Mouse (Mus musculus): Measurements from ENCODE around the gene Pla2g4d. TPM values are rescaled to one million over a fixed set of nuclear protein-coding genes. Genes with fewer than 3 reads are reported as not detected.
A peak's percentile ranks its signal among the peaks of the same experiment; 100 is the strongest.

Gene Pla2g4d
- polyA plus RNA-seq, 1 experiment from 2014 or later = 0.06 TPM

DNA sequence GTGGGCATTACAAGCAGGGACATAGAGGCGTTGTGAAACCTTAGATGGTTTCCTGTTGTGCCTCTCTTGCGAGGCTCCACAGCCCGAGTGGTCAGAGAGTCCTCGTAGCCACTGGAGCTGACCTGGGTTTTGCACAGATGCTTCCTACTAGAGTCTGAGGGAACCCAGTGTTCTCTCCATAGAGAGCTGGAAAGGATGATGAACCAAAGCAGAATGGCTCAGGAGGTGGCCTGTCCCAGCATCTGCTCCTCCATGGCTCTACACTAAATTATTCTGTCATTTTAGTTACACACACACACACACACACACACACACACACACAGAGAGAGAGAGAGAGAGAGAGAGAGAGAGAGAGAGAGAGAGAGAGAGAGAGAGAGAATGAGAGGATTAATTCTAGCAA is 3.4 kb downstream of the Pla2g4d start:
- H3K4me3 ChIP-seq = no peak overlapping the region
- no peaks in the 10 kb centered on the region for H3K4me1 ChIP-seq (replicated peaks)
- no peaks in the 10 kb centered on the region for H3K36me3 ChIP-seq
- no peak overlapping the region for H3K27ac ChIP-seq (replicated peaks)
- H3K27me3 ChIP-seq = no peaks in the 10 kb centered on the region
- no peak overlapping the region for H3K9ac ChIP-seq
- H3K4me2 ChIP-seq = no peak overlapping the region
- no peak for ATAC-seq (ENCODE audit: low read depth)
- no peaks in the 10 kb centered on the region for H3K9me3 ChIP-seq
- WGBS = 72% methylated on average over 4 of the region's 4 CpGs

DNA sequence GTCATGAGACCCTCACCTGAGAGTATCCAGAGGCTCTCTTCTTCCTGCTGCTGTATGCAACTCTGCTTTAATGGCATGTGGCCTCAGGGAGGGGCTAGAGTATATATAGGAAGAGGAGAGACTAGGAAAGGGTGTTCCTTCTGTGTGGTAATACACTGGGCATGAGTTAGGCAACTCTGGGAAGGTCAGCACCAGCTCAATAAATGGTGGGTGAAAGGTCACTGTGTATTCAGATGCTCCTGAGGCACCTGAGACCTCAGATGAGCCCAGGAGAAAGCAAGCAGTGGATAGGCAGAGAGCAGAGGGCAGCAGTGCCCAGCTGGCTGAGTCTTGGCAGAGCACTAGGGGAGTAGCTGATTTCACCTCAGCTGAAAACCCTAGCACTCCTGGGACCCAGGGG is 4.3 kb downstream of the Pla2g4d start:
- no peak overlapping the region for H3K9ac ChIP-seq
- no peaks in the 10 kb centered on the region for H3K4me1 ChIP-seq (replicated peaks)
- no peak for ATAC-seq (ENCODE audit: low read depth)
- no peak overlapping the region for H3K27ac ChIP-seq (replicated peaks)
- no peaks in the 10 kb centered on the region for H3K27me3 ChIP-seq
- no peaks in the 10 kb centered on the region for H3K36me3 ChIP-seq
- H3K4me2 ChIP-seq = no peak overlapping the region
- no peak overlapping the region for H3K4me3 ChIP-seq
- H3K9me3 ChIP-seq = no peaks in the 10 kb centered on the region

DNA sequence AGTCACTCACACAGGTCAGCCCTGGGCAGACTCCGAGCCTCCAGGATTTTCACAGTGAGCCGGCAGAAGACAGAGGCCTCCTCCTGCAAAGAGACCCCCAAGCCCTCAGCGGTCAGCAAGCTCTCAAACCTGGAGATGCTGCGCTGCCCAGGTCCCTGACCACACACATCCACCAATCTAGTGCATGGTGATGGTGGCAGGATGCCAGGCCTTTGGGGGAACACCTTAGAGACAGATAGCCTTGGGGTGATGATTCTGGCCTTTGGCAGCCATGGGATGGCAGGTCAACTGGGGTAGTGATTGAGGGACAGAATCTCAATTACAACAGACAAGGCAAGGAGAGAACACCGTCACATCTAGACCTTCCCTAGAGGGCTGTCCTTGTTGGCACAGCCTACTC is 4.9 kb downstream of the Pla2g4d start:
- Histone ChIP-seq H3K4me3 (no peak overlapping the region), H3K27me3 (no peaks in the 10 kb centered on the region), H3K36me3 (no peaks in the 10 kb centered on the region), H3K9ac (no peak overlapping the region), H3K27ac (replicated peaks) (no peak overlapping the region), H3K4me1 (replicated peaks) (no peaks in the 10 kb centered on the region), H3K4me2 (no peak overlapping the region), H3K9me3 (no peaks in the 10 kb centered on the region)
- WGBS = 84% methylated on average over 5 of the region's 5 CpGs
- ATAC-seq (ENCODE audit: low read depth) = no peak

DNA sequence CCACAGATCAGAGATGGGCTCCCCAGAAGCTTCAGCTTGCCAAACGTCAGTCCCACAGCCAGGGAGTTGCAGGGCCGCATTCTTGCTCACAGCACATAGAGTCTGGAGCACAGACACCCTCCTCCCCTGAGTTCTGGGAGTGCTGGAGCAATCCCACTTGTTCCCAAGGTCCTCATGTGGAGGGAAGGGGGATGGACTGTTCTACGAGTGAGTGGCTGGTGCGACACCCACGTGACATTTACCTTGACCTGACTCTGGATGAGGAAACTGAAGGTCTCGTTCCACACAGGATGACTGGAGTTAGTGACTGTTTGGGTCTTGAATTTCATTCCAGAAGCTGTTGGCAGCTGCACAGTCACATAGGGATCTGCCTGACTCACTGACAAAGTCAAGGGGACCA is 5.4 kb downstream of the Pla2g4d start:
- no peak overlapping the region for H3K27ac ChIP-seq (replicated peaks)
- H3K9me3 ChIP-seq = no peaks in the 10 kb centered on the region
- 65% methylated on average over 6 of the region's 6 CpGs for WGBS
- H3K9ac ChIP-seq = no peak overlapping the region
- H3K4me1 ChIP-seq (replicated peaks) = no peaks in the 10 kb centered on the region
- no peak overlapping the region for H3K4me2 ChIP-seq
- ATAC-seq (ENCODE audit: low read depth) = no peak
- H3K27me3 ChIP-seq = no peaks in the 10 kb centered on the region
- H3K36me3 ChIP-seq = no peaks in the 10 kb centered on the region
- no peak overlapping the region for H3K4me3 ChIP-seq

DNA sequence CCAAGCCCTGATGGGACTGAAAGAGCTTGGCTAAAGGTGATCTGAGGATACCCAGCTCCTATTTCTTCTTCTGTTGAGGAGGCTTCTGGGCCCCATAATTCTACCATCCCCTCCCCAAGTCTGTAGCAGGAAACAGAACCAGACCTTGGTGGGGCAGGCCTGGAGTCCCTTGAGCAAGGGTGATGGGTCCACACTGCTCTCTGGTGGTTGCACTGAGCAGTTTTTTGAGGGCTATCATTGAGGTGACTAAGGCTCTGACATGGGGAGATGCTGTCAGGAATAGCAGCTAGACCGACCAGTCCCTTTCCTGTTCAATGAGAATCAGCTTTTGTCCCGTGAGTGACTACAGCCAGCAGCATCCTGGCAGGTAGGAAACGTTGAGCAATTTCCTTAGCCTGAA is 7.8 kb downstream of the Pla2g4d start:
- H3K4me1 ChIP-seq (replicated peaks) = no peaks in the 10 kb centered on the region
- H3K36me3 ChIP-seq = no peaks in the 10 kb centered on the region
- no peak overlapping the region for H3K9ac ChIP-seq
- H3K27me3 ChIP-seq = no peaks in the 10 kb centered on the region
- no peak overlapping the region for H3K4me3 ChIP-seq
- H3K27ac ChIP-seq (replicated peaks) = no peak overlapping the region
- WGBS = 52% methylated on average over 3 of the region's 3 CpGs
- no peak overlapping the region for H3K4me2 ChIP-seq
- no peak for ATAC-seq (ENCODE audit: low read depth)
- H3K9me3 ChIP-seq = no peaks in the 10 kb centered on the region

DNA sequence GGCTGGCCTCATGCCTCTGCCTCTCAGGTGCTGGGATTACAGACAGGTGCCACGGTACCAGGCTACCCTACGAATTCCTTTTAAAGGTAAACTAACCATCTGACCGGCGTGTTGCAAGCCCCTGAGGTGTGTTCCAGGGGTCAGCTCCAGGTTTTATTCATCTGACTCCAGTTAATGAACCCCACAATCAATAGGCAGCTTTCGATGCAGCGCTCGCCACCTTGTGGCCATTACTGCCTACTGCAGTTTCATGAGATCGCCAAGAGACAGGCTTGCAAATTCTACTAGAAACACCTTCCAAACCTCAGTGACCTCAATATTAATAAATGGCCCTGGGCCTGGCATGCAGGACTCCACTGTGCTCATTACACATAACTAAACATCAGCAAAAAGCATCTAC is 9.0 kb downstream of the Pla2g4d start:
- Histone ChIP-seq H3K27ac (replicated peaks) (no peak overlapping the region), H3K36me3 (no peaks in the 10 kb centered on the region), H3K9ac (no peak overlapping the region), H3K9me3 (no peaks in the 10 kb centered on the region), H3K4me3 (no peak overlapping the region), H3K27me3 (no peaks in the 10 kb centered on the region), H3K4me1 (replicated peaks) (no peaks in the 10 kb centered on the region), H3K4me2 (no peak overlapping the region)
- 17% methylated on average over 8 of the region's 8 CpGs for WGBS
- no peak for ATAC-seq (ENCODE audit: low read depth)

DNA sequence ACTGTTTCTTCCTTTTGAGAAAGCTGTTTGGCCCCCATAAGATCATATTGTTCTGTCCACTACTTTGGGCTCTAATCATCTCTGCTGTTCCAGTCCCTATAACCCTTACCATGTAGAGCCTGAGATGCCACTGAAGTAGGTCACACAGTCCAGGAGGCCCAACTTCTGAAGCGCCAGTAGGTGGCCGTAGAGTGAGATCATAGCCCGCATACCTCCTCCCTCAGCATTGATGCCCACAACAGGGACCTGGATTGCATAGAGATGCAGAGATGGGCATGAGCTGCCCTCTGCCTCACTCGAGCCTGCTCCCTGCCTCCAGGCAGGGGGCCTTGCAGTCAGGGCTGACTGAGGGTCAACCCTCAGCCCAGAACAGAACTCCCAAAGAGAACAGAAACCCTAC is 12.0 kb downstream of the Pla2g4d start:
- no peak for ATAC-seq (ENCODE audit: low read depth)
- H3K9me3 ChIP-seq = no peaks in the 10 kb centered on the region
- no peaks in the 10 kb centered on the region for H3K27me3 ChIP-seq
- no peak overlapping the region for H3K27ac ChIP-seq (replicated peaks)
- H3K4me2 ChIP-seq = no peak overlapping the region
- 76% methylated on average over 4 of the region's 4 CpGs for WGBS
- no peaks in the 10 kb centered on the region for H3K36me3 ChIP-seq
- H3K4me3 ChIP-seq = no peak overlapping the region
- no peak overlapping the region for H3K9ac ChIP-seq
- H3K4me1 ChIP-seq (replicated peaks) = no peaks in the 10 kb centered on the region

DNA sequence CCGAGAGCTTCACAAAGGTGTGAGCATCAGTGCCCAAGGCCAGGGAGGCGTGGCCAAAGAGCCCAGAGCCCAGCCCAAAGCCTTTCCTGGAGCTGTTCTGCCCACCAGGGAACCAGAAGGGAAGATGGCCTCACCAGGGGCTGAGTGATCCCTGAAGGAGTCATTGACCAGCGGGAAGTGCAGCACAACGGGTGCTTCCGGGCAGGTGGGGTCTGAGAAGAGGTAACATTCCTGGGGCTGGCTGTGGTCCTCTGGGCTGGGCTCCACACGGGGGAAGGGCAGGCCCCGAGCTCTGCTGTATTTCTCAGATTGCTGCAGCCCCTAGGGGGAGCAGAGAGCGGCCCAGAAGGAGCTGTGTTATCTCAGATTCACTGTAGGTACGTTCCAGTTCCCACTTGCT is 20.4 kb downstream of the Pla2g4d start:
- H3K9me3 ChIP-seq = no peaks in the 10 kb centered on the region
- H3K4me3 ChIP-seq = no peak overlapping the region
- peak overlapping the region; percentile 25; the same call in 1 of the 2 replicates for H3K4me2 ChIP-seq
- no peaks in the 10 kb centered on the region for H3K27me3 ChIP-seq
- no peak overlapping the region for H3K27ac ChIP-seq (replicated peaks)
- H3K36me3 ChIP-seq = no peaks in the 10 kb centered on the region
- H3K9ac ChIP-seq = 0 out of 2 replicates have a peak overlapping the region, but pooled peaks have one; percentile 13
- WGBS = 4% methylated on average over 9 of the region's 9 CpGs
- H3K4me1 ChIP-seq (replicated peaks) = 0 out of 2 replicates have a peak, but pooled peaks cover 3% of the 10 kb centered on the region
- no peak for ATAC-seq (ENCODE audit: low read depth)

DNA sequence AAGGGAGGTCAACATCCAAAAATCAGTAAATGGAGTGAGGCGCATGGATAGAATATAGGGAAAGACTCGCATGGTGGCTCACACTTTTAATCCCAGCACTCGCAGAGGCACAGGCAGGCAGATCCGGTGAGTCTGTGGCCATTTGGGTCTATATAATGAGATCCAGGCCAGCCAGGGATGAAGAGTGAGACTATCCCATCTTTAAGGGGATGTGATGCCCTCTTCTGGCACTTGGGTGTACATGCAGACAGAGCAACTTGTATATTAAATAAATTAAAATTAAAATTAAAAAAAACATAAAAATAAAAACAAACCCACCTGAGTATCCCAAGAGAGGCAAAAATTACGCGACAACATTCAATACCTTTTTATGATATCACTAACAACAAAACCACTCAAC is 23.5 kb downstream of the Pla2g4d start:
- no peak for ATAC-seq (ENCODE audit: low read depth)
- H3K36me3 ChIP-seq = no peaks in the 10 kb centered on the region
- no peak overlapping the region for H3K27ac ChIP-seq (replicated peaks)
- no peaks in the 10 kb centered on the region for H3K27me3 ChIP-seq
- H3K9ac ChIP-seq = no peak overlapping the region
- H3K4me1 ChIP-seq (replicated peaks) = 0 out of 2 replicates have a peak, but pooled peaks cover 3% of the 10 kb centered on the region
- H3K9me3 ChIP-seq = no peaks in the 10 kb centered on the region
- H3K4me3 ChIP-seq = no peak overlapping the region
- no peak overlapping the region for H3K4me2 ChIP-seq
- WGBS = 81% methylated on average over 6 of the region's 6 CpGs

DNA sequence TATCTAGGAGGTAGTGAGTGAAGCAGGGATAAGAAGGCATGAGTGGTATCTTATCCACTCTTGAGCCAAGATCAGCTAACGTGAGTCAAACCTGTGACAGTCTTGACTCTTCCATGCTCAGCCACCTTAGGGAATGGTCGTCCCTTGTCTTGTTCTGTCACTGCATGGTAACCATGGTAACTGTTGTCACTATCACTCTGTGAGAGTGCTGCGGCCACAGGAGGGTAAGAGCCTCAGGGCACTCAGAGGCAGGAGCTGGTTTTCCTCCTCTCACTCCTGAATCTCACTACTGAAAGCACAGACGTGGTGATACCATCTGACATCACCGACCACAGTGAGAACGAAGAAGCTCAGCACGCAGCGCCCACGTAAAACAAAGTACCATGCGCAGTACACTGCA is 24.1 kb downstream of the Pla2g4d start:
- no peaks in the 10 kb centered on the region for H3K36me3 ChIP-seq
- H3K4me2 ChIP-seq = no peak overlapping the region
- no peaks in the 10 kb centered on the region for H3K27me3 ChIP-seq
- H3K4me1 ChIP-seq (replicated peaks) = 0 out of 2 replicates have a peak, but pooled peaks cover 3% of the 10 kb centered on the region
- H3K27ac ChIP-seq (replicated peaks) = no peak overlapping the region
- H3K9ac ChIP-seq = no peak overlapping the region
- H3K4me3 ChIP-seq = no peak overlapping the region
- H3K9me3 ChIP-seq = no peaks in the 10 kb centered on the region
- WGBS = 57% methylated on average over 10 of the region's 10 CpGs
- ATAC-seq (ENCODE audit: low read depth) = no peak

DNA sequence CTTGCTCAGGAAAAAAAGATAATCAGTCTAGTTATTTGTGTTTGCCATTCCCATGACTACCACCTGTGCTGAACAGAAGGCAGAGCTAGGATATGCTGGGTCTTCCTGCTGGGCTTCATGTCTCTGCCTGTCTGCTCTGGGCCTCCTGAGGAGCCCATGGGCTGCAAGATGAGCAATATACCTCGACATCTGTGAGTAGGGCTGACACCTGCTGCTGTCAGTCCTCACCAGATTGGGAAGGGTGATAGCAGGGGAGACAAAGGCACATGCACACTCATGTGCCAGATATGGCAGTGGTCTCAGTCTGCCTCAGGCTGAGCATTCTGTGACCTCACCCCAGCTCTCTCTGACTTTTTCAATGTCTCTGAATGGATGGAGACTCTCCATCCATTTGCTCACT is 26.1 kb downstream of the Pla2g4d start:
- Histone ChIP-seq H3K9ac (no peak overlapping the region), H3K36me3 (no peaks in the 10 kb centered on the region), H3K27ac (replicated peaks) (no peak overlapping the region), H3K4me3 (no peak overlapping the region), H3K27me3 (no peaks in the 10 kb centered on the region), H3K4me1 (replicated peaks) (no peaks in the 10 kb centered on the region), H3K4me2 (no peak overlapping the region), H3K9me3 (no peaks in the 10 kb centered on the region)
- WGBS = 21% methylated on average over 1 of the region's 1 CpGs
- no peak for ATAC-seq (ENCODE audit: low read depth)

DNA sequence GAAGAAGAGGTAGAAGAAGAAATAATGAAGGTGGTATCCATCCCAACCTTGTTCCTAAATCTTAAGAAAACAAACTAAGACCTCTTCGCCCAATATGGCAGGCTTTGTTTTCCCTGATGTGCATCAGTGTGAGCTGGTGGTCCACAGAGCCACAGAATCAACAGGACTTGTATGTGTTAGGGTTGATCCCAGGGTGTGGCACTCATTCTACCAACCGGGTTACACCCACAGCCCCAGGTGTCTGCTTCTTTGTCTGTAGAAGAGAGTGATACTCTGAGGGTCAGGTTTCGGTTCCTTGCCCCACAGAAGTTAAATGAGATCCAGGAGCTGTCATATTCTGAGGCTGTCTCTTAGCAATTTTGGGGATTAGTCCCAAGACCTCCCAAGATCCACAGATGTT is 27.7 kb downstream of the Pla2g4d start:
- Histone ChIP-seq H3K27ac (replicated peaks) (no peak overlapping the region), H3K9me3 (peaks cover 3% of the 10 kb centered on the region; the same call in 1 of the 2 replicates), H3K9ac (no peak overlapping the region), H3K4me2 (no peak overlapping the region), H3K36me3 (no peaks in the 10 kb centered on the region), H3K4me1 (replicated peaks) (no peaks in the 10 kb centered on the region), H3K27me3 (no peaks in the 10 kb centered on the region), H3K4me3 (no peak overlapping the region)
- ATAC-seq (ENCODE audit: low read depth) = no peak
- WGBS = 79% methylated on average over 3 of the region's 3 CpGs

DNA sequence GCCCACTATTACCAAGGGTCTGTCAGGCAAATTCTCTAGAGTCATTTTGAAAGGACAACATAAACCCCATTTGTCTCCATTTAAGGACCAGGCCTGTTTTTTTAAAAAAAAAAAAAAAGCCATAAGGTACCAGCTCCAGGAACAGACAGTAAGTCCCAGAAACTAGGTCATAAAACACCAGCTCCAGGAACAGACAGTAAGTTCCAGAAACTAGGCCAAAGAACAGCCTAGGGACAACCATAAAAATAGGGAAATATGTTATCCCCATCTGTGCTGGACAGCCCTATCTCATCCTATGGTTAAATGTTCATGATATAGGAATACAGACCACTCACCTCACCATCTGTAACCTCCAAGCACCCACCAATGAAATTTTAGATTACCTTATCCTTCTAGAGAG is 32.7 kb downstream of the Pla2g4d start:
- H3K27ac ChIP-seq (replicated peaks) = no peak overlapping the region
- H3K4me2 ChIP-seq = no peak overlapping the region
- no peaks in the 10 kb centered on the region for H3K36me3 ChIP-seq
- no peaks in the 10 kb centered on the region for H3K27me3 ChIP-seq
- H3K9ac ChIP-seq = no peak overlapping the region
- ATAC-seq (ENCODE audit: low read depth) = no peak
- H3K4me3 ChIP-seq = no peak overlapping the region
- H3K4me1 ChIP-seq (replicated peaks) = no peaks in the 10 kb centered on the region
- H3K9me3 ChIP-seq = peaks cover 3% of the 10 kb centered on the region; the same call in 1 of the 2 replicates
